Mouse (Mus musculus) left cerebral cortex, adult 18-20 months (tissue): ENCODE measurements around the gene Arhgap25. TPM values are rescaled to one million over a fixed set of nuclear protein-coding genes. Genes with fewer than 3 reads are reported as not detected.
"Not testable (repeated sequence)": the region's sequence is repeated elsewhere in the genome, so short reads cannot be mapped to it uniquely, and the experiment has no call there.

ENCODE experiments used
- DNase-seq, 2 experiments: peaks; one replicate each; pipeline ENCODE4 v3.0.0; 2021 to 2022; ENCODE audit warnings: low spot score in 2 of 2, mixed read lengths in 1 of 2
- total RNA-seq, 2 experiments: library from RNA; stranded (reverse); gene quantifications; 2 replicates each; pipeline ENCODE4 v1.2.3; 2021

The Arhgap25 gene
- total RNA-seq, 2 experiments from 2014 or later, result 8.1 to 10.8 TPM

DNA sequence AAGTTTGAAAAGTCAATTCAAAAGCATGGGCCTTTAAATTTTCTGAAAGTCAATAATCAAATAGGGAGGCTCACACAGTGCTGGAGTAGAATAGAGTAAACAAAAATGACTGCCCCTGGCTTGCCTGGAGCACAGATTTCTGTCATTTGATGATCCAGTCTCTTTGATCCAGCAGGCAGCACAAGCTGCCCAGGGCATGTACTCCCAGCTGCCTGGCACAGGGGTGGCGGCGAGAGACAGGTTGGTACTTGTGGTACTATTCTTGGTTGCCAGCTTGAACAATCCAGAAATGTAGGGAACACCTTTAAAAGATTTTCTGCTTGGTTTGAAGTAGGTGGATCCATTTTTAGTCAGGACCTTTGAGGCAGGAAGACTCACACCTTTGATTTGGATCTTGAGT lies 23.3 kb downstream of the Arhgap25 start:
- no peak for DNase-seq

DNA sequence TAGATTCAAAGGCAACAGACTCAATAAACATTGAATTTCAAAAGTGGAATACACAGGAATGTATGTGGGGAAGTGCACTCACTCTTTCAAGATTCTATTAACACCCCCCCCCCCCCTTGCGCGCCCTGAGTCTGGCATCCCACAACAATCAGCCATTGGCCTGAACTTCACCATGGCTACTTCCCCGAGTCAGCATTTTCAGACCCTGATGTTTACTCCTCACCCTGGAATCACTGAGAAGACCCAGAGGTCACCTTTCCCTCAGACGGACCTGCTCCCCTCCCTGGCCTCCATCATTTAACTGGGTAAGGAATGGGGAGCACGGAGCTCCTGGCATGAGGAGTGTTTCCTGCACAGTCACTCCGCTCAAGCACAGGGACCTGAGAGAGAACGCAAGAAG lies 28.2 kb downstream of the Arhgap25 start:
- DNase-seq, result no peak

DNA sequence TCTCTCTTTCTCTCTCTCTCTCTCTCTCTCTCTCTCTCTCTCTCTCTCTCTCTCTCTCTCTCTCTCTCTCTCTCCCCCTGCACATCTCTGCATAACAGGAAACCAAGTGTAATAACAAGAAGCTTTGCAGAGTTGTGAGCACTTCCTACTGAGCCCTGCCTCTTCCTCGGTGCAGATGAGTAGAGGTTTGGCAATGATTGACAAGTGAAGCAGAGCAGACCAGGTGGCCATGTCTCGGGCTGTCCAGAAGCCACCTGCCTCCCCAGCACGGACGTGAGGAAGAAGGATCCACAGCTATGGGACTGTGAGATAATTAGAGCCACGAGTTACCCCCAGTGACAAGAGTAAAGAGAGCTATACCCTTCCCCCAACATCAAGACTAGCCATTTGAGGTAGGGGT lies 29.1 kb downstream of the Arhgap25 start:
- DNase-seq, result no peak

DNA sequence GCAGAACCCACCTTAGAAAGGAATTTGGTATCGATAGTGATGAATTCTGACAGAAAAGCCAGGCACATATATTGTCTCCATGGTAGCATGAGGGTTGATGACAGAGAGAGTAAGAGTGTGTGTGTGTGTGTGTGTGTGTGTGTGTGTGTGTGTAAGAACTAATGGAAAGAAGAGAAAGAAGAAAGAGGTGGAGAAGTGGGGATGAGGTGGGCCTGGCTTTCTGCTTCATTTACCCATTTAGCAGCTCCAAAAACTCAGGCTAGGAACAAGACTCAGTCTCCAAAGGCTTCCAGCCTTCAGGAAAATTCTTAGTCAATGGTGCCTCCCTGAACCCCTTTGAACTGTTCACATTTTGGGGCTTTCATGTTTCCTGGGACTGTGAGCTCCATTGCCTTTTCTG lies 29.5 kb downstream of the Arhgap25 start:
- no peak for DNase-seq

DNA sequence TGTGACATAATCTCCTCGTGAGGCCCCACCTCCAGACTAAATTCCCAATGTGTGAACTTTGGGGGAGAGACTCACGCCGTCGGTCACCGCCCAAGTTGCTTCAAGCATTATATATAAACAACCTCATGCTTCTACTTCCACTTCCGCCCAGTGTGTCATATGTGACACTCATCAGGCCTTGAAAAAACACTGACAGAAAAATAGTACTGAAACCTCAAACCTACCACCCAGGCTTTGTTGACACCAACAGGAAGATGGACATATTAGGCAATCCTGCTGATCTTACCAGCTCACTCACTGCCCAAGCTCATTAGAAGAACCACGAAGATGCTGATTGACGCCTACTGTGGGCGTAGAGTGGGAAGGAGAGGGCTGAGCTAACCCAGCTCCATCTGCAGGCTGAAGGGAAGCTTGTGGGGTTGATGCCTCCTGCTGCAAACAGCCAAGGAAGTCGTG lies 30.2 kb downstream of the Arhgap25 start:
- peak in 1 of 2 experiments; percentile 44 for DNase-seq

DNA sequence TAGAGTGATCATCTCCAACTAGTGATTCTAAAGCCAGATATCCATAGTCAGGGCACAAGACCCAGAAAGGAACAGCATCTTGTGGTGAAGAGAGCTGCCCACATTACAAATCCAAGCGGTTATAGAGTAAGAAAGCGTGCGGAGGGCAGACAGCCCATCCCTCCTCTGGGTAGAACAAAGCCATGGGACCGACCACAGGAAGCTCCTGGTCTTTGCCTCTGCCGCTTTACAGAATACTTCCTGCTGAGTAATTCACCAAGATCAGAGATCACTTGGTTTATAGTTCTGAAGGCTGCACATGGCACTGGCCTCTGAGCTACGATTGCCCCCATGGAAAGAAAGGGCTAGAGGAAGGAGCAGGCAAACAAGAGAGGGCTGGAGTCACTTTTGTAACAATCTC lies 30.6 kb downstream of the Arhgap25 start:
- no peak for DNase-seq

DNA sequence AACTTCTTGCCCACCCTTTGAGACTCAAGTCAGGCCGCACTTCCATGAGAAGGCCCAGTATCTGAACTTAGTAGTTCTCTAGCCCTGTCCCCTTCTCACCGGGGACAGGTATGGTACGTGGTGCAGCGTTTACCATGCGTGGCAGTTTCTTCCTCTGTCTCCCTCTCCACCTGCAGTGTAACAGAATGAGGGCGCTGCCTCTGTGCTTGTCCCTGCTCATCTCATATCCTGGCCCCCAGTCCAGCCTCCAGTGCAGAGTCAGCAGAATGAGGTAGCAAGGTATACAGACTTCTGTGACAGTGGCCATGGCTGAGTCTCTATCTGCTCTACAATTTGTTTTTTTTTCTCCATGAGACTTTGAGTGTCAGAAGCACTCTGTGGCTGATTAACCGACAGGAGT lies 32.4 kb downstream of the Arhgap25 start:
- DNase-seq, result no peak

DNA sequence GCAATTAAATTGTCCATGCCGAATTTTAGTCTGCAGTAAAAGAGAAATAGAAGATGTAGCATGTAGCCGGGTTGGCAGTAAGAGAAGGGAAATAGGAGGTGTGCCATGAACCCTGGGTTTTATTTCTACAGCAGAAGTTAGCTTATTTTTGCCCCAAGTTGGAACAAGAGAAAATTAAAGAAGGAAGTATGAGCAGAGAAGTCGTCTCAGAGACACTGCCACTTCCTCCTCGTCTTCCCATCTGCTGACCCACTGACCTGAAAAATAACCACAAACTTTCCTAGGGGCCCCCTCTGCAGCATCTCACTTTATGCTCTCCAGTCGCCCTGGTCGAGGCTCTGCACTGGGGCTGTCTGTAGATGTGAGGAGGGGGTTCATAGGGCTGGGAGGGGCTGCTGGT lies 33.3 kb downstream of the Arhgap25 start:
- DNase-seq, result no peak

DNA sequence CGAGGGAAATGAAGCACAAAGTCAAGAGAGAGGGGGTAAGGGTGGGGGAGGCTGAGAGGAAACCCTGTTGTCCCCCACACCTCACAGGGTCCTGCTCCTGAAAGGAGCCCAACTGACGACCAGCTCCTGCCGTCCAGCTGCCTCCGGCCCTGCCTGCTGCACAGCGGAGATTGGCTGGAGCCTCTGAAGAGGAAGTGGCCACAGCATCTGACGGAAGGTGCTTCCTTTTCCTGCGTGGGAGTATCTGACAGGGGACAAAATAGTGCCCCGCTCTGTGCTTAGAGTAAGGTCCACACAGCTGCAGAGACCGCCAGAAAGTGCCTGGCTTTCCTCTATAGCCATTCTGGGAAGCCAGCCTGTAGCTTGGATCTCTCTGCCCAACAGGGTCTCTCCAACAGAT lies 36.9 kb downstream of the Arhgap25 start:
- DNase-seq, result no peak

DNA sequence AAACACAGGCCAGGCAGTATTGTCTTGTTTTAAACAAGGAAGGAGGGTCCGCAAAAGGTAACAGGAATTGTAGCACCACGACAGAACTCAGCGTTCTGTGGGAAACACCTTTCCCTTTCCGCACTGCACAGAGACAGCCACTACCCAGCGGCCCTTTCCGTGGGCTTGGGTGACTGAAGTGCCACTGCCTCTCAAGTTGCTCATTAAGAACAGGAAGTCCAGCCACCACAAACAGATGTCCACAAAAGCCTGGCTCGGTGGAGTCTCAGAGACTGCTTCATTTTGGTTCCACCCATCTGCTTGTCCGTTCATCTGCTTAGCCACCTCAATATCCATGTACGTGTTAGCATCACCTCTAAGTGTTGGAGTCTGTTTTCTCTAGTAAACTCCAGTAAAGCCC lies 38.7 kb downstream of the Arhgap25 start:
- no peak for DNase-seq

DNA sequence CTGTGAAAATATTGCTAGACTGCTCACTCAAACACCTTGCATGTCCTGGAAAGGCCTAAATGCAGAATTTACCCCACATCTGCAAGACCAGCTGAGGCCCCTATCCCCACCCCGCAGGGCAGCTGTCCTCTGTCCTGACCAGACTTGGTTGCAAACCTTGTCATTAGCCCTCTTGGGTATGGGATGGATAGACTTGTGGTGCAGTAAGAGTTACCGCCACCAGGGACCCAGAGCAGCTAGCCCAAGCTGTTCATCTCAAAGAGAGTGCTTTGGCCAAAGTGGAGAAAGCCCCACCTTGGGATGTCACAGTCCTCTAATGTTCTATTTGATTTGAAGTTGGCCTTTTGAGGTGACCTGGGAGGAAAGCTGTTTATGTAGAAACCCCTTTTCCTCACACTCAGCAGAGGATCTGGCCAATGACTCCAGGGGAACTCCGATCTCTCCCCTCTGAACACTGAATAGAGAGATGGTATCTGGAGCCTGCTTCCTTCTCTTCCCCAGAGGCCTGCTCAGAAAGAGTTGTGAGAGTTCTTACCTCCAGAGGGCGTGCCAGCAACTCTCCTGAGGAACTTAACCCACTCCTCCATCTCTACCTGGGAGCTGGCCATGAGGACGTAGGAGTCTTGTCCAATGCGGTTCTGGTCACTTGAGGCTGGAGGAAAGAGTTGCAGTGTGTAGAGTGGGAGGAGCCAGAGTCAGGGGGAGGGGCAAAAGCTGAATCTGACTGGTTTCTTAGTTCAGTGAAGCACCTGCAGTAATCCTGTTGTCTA lies 45.2 kb downstream of the Arhgap25 start:
- no peak for DNase-seq

DNA sequence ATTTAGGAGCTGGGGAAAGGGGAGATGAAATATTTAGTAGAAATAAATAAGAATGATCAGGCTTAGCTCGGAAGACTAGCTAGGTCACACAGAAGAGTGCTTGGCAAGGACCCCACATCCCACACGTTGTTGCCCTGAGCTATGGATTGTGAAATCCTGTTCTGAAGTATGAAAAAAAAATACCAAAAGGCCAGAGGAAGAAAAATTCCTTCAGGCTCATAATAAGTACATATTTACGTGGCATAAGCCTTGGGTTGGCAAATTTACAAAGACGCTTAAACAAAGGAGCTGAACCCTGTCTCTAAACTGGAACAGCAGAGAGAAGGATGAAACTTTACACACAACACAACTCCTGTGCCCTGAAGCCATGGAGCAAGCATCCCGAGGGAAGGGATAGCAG lies 48.3 kb downstream of the Arhgap25 start:
- DNase-seq, result no peak

DNA sequence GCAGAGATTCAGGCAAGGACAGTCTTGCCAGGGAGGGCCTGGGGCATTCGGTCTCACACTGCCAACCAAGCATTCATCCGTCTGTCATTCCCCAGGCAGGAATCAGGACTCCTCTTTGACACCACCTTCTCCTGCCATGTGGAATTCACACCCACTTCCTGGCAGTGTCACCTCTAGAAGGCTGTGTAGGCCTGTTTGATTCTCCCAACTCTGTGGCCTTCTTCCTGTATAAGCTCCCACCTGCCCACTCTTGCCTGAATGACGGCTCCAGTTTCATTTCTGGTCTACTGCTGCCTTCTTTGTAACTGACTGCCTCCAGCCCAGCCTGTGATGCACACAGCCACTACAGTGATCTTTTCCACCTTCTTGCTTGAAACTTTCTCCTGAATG lies 49.2 kb downstream of the Arhgap25 start:
- peak in 1 of 2 experiments; percentile 14 for DNase-seq

DNA sequence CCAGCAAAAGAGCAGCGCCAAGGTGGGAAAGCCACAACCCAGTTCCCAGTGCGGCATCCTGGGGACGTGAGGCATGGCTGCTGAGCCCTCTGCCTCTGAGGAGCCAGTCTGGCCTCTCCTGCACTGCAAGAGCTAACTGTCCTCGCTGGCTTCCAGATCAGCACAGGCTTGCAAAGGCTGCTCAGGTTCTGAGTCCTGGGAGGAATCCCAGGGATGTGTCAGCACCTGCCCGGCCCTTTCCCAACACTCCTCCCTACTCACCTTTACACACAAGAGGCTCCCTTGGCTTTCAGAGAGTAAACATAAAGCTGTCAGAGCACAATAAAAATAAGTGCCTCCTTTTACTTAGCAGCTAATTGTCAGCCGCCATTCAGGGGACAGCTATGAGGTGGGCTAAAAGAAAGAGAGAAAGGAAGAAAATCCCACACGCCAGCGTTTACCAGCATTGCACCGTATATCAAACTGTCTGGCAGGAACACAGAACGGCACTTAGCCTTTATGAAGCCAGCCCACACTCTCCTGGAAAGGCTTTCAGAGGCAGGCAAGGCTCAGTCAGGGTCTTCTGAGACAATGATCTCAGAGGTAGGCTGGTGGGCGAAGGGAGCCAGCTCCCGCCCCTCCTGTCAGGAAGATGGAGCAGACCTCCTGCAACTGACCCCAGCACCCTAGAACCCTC lies 49.7 kb downstream of the Arhgap25 start:
- no peak for DNase-seq

DNA sequence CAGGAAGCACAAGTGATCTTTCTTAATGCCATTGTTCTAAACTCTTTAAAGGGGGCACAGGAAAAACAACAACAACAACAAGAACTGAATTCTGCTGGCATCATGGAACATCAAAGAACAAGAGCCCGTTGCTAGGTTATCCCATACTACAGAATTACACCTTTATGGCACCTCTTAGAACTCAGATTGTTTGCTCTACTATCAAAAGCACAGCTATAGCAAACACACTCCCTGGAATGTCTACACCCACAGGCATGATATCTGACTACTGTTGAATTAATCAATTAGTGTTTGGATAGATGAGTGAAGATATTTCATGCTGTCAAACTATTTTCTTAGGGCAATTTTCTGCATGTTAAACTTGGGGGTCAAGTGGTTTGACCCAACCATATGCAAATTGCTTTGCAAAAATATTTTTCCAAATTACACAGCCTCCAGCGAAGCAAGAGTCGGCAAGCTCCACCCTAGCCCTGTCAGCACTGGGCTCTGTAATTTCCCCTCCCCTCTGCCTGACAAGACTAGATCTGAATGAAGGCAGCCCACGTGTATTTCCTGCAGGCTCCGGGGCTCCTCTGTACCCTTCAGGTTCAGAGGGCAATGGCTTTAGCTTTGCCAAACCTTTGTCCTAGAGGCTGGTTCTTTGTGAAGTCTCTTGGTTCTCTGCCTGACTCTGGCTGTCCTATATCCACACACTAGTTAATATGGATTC lies 53.6 kb downstream of the Arhgap25 start:
- no peak for DNase-seq

DNA sequence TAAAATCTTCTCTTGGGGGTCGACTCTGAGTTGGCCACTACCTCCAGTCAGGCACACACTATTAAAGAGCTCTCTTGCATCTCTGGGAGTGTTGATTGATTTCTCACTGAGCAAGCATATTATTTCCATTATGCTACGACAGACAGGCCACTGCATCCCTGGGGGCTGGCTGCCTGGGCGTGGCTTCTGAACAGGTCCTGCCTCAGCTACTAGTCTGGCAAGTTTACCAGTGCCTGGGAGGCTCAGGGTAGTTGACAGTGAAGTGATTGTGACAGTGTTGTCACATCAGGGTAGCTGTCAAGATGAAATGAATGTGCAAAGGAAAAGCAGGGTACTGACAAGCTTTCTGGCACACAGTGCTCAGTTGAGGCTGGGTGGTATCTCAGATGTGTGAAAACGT lies 54.2 kb downstream of the Arhgap25 start:
- no peak for DNase-seq

DNA sequence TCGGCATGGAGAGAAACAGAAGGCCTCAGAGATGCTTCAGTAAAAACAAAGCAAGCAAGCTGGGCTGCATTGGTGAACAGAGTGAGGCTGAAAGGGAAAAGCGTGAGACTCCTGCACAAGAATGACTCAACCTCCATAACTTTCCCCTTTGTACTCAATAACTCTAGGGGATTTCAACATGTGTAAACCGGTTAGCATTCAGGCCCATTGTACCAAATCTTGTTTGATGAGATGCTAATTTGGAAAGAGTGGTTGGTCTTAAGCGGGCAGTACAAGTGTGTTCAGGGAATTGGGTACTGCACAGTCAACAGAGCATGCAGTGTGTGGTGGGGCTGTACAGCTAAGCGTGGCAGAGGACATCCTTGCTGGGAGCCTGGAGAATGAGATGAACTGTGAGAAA lies 57.8 kb downstream of the Arhgap25 start:
- no peak for DNase-seq

DNA sequence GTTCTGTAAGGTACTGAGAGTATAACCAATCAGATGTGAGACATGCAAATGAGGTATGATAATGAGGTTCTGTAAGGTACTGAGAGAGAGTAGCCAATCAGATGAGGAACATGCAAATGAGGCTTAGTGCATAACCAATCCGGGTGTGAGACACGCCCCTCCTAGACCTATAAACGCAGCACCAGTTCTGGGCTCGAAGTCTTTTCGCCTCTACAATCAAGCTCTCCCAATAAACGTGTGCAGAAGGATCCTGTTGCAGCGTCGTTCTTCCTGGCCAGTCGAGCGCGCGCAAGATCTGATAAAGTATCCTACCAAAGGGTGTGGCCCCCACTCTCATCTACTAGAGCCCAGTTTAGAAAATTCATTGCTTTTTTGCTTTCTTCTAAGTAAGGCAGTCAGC lies 63.0 kb downstream of the Arhgap25 start:
- not testable (repeated sequence) for DNase-seq

DNA sequence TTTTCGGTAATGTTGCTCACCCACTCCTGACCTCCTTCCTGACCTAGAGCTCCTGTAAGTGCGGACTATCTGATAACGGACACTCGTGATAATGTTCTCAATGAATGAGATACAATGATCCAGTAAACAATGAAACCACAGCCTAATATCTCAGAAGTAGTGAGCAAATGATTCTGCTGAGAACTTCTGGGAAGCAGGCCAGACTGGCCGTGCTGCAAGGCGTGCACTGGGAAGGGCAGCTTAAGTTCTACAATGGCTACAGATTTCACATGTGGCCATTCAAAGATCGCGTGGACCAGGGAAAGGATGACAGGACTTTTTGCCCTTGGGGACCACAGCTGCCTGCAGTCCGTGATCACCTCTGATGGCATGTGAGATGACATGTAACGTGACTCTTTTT lies 64.7 kb downstream of the Arhgap25 start:
- no peak for DNase-seq

DNA sequence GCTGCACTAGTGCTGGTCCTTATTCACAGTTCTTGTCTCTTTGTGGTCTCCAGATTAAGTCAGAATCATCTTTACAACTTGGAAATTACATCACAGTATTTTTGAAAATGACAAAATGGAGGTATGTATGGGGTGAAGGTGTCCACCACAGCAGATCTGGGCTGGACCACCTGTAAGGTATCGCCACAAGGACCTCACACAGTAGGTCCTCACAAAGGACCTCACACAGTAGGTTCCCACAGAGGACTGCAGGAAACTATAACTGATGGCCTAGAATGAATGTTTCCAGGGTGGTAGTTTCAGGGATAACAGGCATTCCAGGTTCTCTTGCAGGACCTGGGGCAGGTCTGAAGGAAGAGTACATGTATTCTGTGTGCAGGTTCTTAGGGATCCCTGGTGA lies 65.7 kb downstream of the Arhgap25 start:
- DNase-seq, result no peak

DNA sequence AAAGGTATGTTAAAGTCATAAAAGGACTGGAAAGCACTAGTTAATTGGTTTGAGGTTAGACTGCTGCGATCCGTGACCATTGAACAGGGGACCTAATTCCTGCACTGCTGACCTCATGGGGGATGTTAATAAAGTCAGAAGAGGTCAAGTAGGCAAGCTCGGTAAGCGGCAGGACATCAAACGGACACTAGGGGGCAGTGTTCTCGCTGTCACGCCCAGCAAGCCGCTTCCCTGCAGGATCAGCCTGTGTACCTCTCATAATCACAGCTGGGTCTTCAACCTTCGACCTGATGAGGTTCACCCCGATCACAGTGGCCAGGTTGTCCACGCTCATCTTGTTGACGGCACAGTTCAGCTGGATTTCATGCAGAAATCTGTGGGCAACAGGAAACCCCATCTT lies 66.8 kb downstream of the Arhgap25 start:
- DNase-seq, result peak; percentile 37 to 69

DNA sequence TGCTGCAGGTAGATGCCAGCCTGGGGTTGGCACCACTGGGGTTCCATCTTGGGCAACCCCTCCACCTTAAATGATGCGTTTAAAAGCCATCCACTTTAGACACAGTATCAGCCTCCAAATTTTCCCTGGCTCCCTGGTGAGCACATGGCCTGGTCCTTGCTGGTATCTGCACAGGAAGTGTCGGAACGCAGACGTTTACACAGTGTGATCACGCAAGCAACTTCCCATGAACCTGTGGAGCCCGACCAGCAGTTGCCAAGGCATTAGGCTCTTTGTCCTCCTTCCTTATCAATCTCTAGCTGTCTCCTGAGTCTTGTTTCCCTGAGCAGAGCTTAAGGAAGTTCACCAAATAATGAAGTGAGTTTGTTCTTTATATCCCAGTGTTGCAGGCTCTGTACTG lies 77.6 kb downstream of the Arhgap25 start:
- no peak for DNase-seq
